Mouse (Mus musculus) hindbrain, embryonic 12.5 days (tissue): ENCODE data around the gene Gch1. TPM values are rescaled to one million over a fixed set of nuclear protein-coding genes. Genes with fewer than 3 reads are reported as not detected.

Source experiments
- ATAC-seq: fragments of 200-750 bp; cut with Nextera tagmentation; 2 replicates; pipeline ENCODE4 v1.8.0; 2017; ENCODE audit warnings: moderate TSS enrichment; ENCODE audit not compliant: low FRiP score
- H3K27ac ChIP-seq: fragments of 300-500 bp; sonication (generic); 2 replicates; pipeline ENCODE4 v1.5.1; 2016; ENCODE audit warnings: mild to moderate bottlenecking
- H3K27me3 ChIP-seq: fragments of 300-500 bp; sonication (generic); 2 replicates; pipeline ENCODE4 v1.6.1; 2016; ENCODE audit warnings: mild to moderate bottlenecking
- H3K36me3 ChIP-seq: fragments of 300-500 bp; sonication (generic); 2 replicates; pipeline ENCODE4 v1.6.1; 2016; ENCODE audit warnings: mild to moderate bottlenecking
- H3K4me1 ChIP-seq: fragments of 300-500 bp; sonication (generic); 2 replicates; pipeline ENCODE4 v1.6.1; 2016
- H3K4me2 ChIP-seq: fragments of 300-500 bp; sonication (generic); replicated peaks from 2 replicates; pipeline ENCODE4 v1.6.1; 2016; ENCODE audit warnings: mild to moderate bottlenecking
- H3K4me3 ChIP-seq: fragments of 300-500 bp; sonication (generic); 2 replicates; pipeline ENCODE4 v1.5.1; 2016; ENCODE audit warnings: mild to moderate bottlenecking
- H3K9ac ChIP-seq: fragments of 300-500 bp; sonication (generic); 2 replicates; pipeline ENCODE4 v1.6.1; 2016; ENCODE audit warnings: mild to moderate bottlenecking, moderate library complexity
- H3K9me3 ChIP-seq: fragments of 300-500 bp; sonication (generic); replicated peaks from 2 replicates; pipeline ENCODE4 v1.6.1; 2016; ENCODE audit warnings: mild to moderate bottlenecking
- WGBS: fragments of 180-500 bp; shearing (Covaris S2); methylation state at CpG from one replicate; pipeline ENCODE4 v1.1.7; 2016; 5-methylcytosine and 5-hydroxymethylcytosine counted together
- polyA plus RNA-seq: library from polyadenylated mRNA; unstranded; fragments of >200 nt; fragmentation: Nextera tagmentation; extraction: Ambion mirVana; gene quantifications from 2 replicates; pipeline ENCODE4 v1.2.1, GENCODE M21; 2016

Gene Gch1
- polyA plus RNA-seq: 3.2 and 3.8 TPM in 2 replicates

GRCm38 (mm10) chr14:47188848-47189634 is at the start of gene Gch1:
Gene Gch1 (minus strand): TSS chr14:47189413.
- Histone ChIP-seq H3K4me2 (peak within 1 kb of the TSS; percentile 99), H3K27me3 (peaks cover 25% of the 10 kb centered on the region), H3K27ac (no peak within 1 kb of the TSS), H3K36me3 (no peaks in the 10 kb centered on the region), H3K4me1 (peaks cover 6% of the 10 kb centered on the region), H3K9me3 (no peaks in the 10 kb centered on the region), H3K4me3 (peak within 1 kb of the TSS; percentile 65), H3K9ac (peak within 1 kb of the TSS; percentile 60)
- WGBS: under 1% methylated on average over 68 of the region's 68 CpGs
- peak; percentile 93 for ATAC-seq

GRCm38 (mm10) chr14:47237286-47237685 is 48.1 kb upstream of the Gch1 start:
- H3K27me3 ChIP-seq: no peaks in the 10 kb centered on the region
- H3K9ac ChIP-seq: no peak overlapping the region
- no peak for ATAC-seq
- H3K9me3 ChIP-seq: no peaks in the 10 kb centered on the region
- no peak overlapping the region for H3K4me3 ChIP-seq
- no peak overlapping the region for H3K27ac ChIP-seq
- H3K4me1 ChIP-seq: no peaks in the 10 kb centered on the region
- WGBS: 87% methylated on average over 4 of the region's 4 CpGs
- no peak overlapping the region for H3K4me2 ChIP-seq
- H3K36me3 ChIP-seq: peaks cover 12% of the 10 kb centered on the region

DNA sequence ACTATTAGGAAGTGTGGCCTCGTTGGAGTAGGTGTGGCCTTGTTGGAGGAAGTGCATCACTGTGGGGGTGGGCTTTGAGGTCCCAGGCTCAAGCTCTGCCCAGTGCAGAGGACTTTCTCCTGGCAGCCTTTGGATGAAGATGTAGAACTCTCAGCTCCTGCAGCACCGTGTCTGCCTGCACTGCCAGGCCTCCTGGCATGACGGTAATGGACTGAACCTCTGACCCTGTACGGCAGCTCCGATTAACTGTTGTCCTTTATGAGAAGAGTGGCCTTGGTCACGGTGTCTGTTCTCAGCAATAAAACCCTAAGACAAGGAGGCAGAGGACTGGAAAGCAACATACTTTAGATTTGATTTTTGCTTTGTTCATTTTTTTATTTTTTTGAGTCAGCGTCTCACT is 47.3 kb upstream of the Gch1 start:
- peaks cover 11% of the 10 kb centered on the region for H3K36me3 ChIP-seq
- no peaks in the 10 kb centered on the region for H3K4me1 ChIP-seq
- no peak for ATAC-seq
- no peaks in the 10 kb centered on the region for H3K9me3 ChIP-seq
- H3K9ac ChIP-seq: no peak overlapping the region
- no peak overlapping the region for H3K27ac ChIP-seq
- no peak overlapping the region for H3K4me2 ChIP-seq
- 96% methylated on average over 7 of the region's 7 CpGs for WGBS
- no peak overlapping the region for H3K4me3 ChIP-seq
- H3K27me3 ChIP-seq: no peaks in the 10 kb centered on the region

GRCm38 (mm10) chr14:47234526-47235250 is 45.5 kb upstream of the Gch1 start:
- Histone ChIP-seq H3K27ac (no peak overlapping the region), H3K4me1 (no peaks in the 10 kb centered on the region), H3K27me3 (no peaks in the 10 kb centered on the region), H3K4me3 (no peak overlapping the region), H3K36me3 (no peaks in the 10 kb centered on the region), H3K9ac (no peak overlapping the region), H3K4me2 (no peak overlapping the region), H3K9me3 (no peaks in the 10 kb centered on the region)
- 72% methylated on average over 5 of the region's 5 CpGs for WGBS
- ATAC-seq: no peak

DNA sequence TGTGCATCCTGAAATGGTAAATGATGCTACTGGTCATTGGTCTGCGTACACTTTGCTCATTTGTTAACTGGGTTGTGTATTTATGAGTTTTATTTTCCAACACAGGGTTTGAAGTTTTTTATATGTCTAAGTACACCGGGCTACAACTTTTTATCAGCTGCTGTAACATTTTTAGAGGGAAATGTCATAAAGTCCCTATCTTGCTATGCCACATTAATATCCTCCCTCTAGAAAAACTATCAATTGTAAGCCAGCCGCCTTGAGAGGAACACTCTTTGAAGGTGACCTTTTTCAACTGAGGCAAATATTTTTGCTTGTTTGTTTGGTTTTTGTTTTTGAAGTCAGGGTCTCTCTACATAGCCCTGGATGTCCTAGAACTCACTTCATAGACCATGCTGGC is 44.8 kb upstream of the Gch1 start:
- WGBS: 90% methylated on average over 3 of the region's 3 CpGs
- no peak overlapping the region for H3K4me2 ChIP-seq
- no peak for ATAC-seq

GRCm38 (mm10) chr14:47233602-47234001 is 44.4 kb upstream of the Gch1 start:
- 71% methylated on average over 2 of the region's 2 CpGs for WGBS

More for the DNA sequence above, 44.8 kb upstream of the Gch1 start:
- H3K27ac ChIP-seq: no peak overlapping the region
- no peaks in the 10 kb centered on the region for H3K9me3 ChIP-seq
- H3K4me3 ChIP-seq: no peak overlapping the region
- H3K4me1 ChIP-seq: no peaks in the 10 kb centered on the region
- H3K36me3 ChIP-seq: no peaks in the 10 kb centered on the region
- H3K27me3 ChIP-seq: no peaks in the 10 kb centered on the region
- H3K9ac ChIP-seq: no peak overlapping the region

DNA sequence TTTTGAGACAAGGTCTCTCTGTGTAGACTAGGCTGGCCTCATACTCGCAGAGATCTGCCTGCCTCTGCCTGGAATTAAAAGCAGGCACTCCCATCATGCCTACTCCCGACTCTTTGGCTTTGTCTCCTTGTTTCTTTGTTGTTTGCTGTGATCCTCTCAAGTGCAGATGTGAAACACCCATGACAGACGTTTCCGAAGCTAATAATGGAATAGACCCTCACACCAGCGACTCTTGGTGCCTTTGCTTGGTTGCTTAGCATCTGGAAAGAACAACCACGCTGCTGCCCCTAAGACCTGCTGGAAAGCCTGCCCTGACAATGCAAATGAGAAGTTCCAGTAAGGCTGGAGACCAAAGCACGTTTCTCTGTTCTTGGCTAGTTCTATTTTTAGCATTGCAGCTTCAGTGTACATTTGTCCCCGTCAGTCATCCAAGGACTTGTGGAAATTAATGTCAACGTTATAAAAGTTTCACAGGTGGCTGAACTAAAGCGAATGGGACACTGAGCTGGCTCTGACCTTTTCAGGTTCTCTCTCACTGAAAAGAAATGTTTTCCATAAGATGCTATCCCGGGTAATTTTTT is 40.7 kb upstream of the Gch1 start:
- Histone ChIP-seq H3K4me3 (no peak overlapping the region), H3K27ac (no peak overlapping the region), H3K9ac (no peak overlapping the region), H3K4me1 (no peaks in the 10 kb centered on the region), H3K36me3 (no peaks in the 10 kb centered on the region), H3K27me3 (no peaks in the 10 kb centered on the region), H3K4me2 (no peak overlapping the region), H3K9me3 (no peaks in the 10 kb centered on the region)
- ATAC-seq: no peak
- WGBS: 79% methylated on average over 11 of the region's 11 CpGs

More at GRCm38 (mm10) chr14:47233602-47234001, 44.4 kb upstream of the Gch1 start:
- Histone ChIP-seq H3K27me3 (no peaks in the 10 kb centered on the region), H3K36me3 (no peaks in the 10 kb centered on the region), H3K9me3 (no peaks in the 10 kb centered on the region), H3K27ac (no peak overlapping the region), H3K4me2 (no peak overlapping the region), H3K9ac (no peak overlapping the region), H3K4me1 (no peaks in the 10 kb centered on the region), H3K4me3 (no peak overlapping the region)
- no peak for ATAC-seq

- no peak overlapping the region for H3K27ac ChIP-seq
- no peak overlapping the region for H3K4me3 ChIP-seq
- H3K9ac ChIP-seq: no peak overlapping the region
- H3K4me1 ChIP-seq: no peaks in the 10 kb centered on the region
- H3K4me2 ChIP-seq: no peak overlapping the region
- 93% methylated on average over 8 of the region's 8 CpGs for WGBS
- no peaks in the 10 kb centered on the region for H3K36me3 ChIP-seq
- no peaks in the 10 kb centered on the region for H3K9me3 ChIP-seq
- no peaks in the 10 kb centered on the region for H3K27me3 ChIP-seq
- no peak for ATAC-seq
These were observed 36.7 kb upstream of the Gch1 start for GRCm38 (mm10) chr14:47225931-47226330.

GRCm38 (mm10) chr14:47224476-47225325 is 35.5 kb upstream of the Gch1 start:
- WGBS: 82% methylated on average over 10 of the region's 10 CpGs
- Histone ChIP-seq H3K4me1 (no peaks in the 10 kb centered on the region), H3K27me3 (no peaks in the 10 kb centered on the region), H3K9me3 (no peaks in the 10 kb centered on the region), H3K4me3 (no peak overlapping the region), H3K36me3 (no peaks in the 10 kb centered on the region), H3K27ac (no peak overlapping the region), H3K9ac (no peak overlapping the region), H3K4me2 (no peak overlapping the region)
- ATAC-seq: no peak

- no peak for ATAC-seq
- Histone ChIP-seq H3K36me3 (no peaks in the 10 kb centered on the region), H3K9me3 (no peaks in the 10 kb centered on the region), H3K4me2 (no peak overlapping the region), H3K27me3 (no peaks in the 10 kb centered on the region), H3K9ac (no peak overlapping the region), H3K27ac (no peak overlapping the region), H3K4me1 (no peaks in the 10 kb centered on the region), H3K4me3 (no peak overlapping the region)
- 80% methylated on average over 11 of the region's 11 CpGs for WGBS
These were observed 33.6 kb upstream of the Gch1 start for GRCm38 (mm10) chr14:47222631-47223450.

DNA sequence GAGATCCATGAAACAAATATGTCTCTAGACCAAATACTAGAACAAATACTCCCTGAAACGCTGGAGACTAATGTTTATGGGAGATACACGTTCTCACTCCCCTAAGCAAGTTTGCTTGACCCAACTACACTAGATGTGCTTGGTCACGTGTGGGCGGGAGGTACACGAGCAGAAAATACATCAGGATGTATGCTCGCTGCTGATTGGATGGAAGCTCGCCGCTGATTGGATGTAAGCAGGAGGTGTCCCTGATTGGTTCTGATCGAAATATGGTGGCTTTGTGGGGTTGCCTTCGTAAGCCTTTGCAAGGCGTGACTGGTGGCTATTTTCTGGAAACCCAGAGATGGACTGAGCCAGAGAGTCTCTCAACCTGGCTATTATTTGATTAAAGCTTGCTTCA is 32.4 kb upstream of the Gch1 start:
- Histone ChIP-seq H3K36me3 (no peaks in the 10 kb centered on the region), H3K4me1 (no peaks in the 10 kb centered on the region), H3K4me3 (no peak overlapping the region), H3K4me2 (no peak overlapping the region), H3K9me3 (no peaks in the 10 kb centered on the region), H3K9ac (no peak overlapping the region), H3K27me3 (no peaks in the 10 kb centered on the region), H3K27ac (no peak overlapping the region)
- 88% methylated on average over 11 of the region's 11 CpGs for WGBS
- ATAC-seq: no peak
